Mouse (Mus musculus) inflammation-experienced regulatory T-cells, adult 6 months (primary cell): ENCODE measurements around the gene Castor1. TPM values are rescaled to one million over a fixed set of nuclear protein-coding genes. Genes with fewer than 3 reads are reported as not detected.
"Not testable (repeated sequence)": the region's sequence is repeated elsewhere in the genome, so short reads cannot be mapped to it uniquely, and the experiment has no call there.

Source experiments
- ATAC-seq: one replicate; pipeline ENCODE4 v1.8.0; 2017
- polyA plus RNA-seq, 3 experiments: library from polyadenylated mRNA; unstranded; fragments of 100-300 nt; shearing (Covaris generic); gene quantifications; one replicate each; pipeline ENCODE4 v1.2.1; 2017

Gene Castor1
- 10 to 100 TPM; 25.7 to 42.0 (median 37.8) TPM for polyA plus RNA-seq

- ATAC-seq, result peak; percentile 91
These were observed at the start of gene Castor1 for GRCm38 (mm10) chr11:4217914-4218629. TSS of gene Castor1 (plus strand) at chr11:4218225.

GRCm38 (mm10) chr11:4174586-4174985, 43.4 kb upstream of the Castor1 start:
- ATAC-seq, result no peak

- ATAC-seq, result no peak
These were observed 40.3 kb upstream of the Castor1 start for GRCm38 (mm10) chr11:4177716-4178115.

- no peak for ATAC-seq
These were observed 36.0 kb upstream of the Castor1 start for GRCm38 (mm10) chr11:4182061-4182460.

- ATAC-seq, result no peak
These were observed 34.5 kb upstream of the Castor1 start for GRCm38 (mm10) chr11:4183511-4183910.

- no peak for ATAC-seq
These were observed 33.6 kb upstream of the Castor1 start for GRCm38 (mm10) chr11:4184251-4184952.

GRCm38 (mm10) chr11:4185480-4185879, 32.5 kb upstream of the Castor1 start:
- ATAC-seq, result not testable (repeated sequence)

- peak; percentile 98 for ATAC-seq
These were observed 31.3 kb upstream of the Castor1 start, which contains the start of gene Tbc1d10a for GRCm38 (mm10) chr11:4186486-4187317. TSS of gene Tbc1d10a (plus strand) at chr11:4186789.

- ATAC-seq, result no peak
These were observed 30.7 kb upstream of the Castor1 start for GRCm38 (mm10) chr11:4187318-4187700.

- no peak for ATAC-seq
These were observed 28.8 kb upstream of the Castor1 start for GRCm38 (mm10) chr11:4189182-4189581.

GRCm38 (mm10) chr11:4190677-4191076, 27.3 kb upstream of the Castor1 start:
- no peak for ATAC-seq

- ATAC-seq, result no peak
These were observed 25.3 kb upstream of the Castor1 start for GRCm38 (mm10) chr11:4192757-4193156.

GRCm38 (mm10) chr11:4193420-4193819, 24.6 kb upstream of the Castor1 start:
- no peak for ATAC-seq

GRCm38 (mm10) chr11:4195597-4196031, 22.4 kb upstream of the Castor1 start:
- peak; percentile 76 for ATAC-seq

- ATAC-seq, result no peak
These were observed 21.4 kb upstream of the Castor1 start for GRCm38 (mm10) chr11:4196636-4197035.

- no peak for ATAC-seq
These were observed 20.3 kb upstream of the Castor1 start for GRCm38 (mm10) chr11:4197691-4198090.

- no peak for ATAC-seq
These were observed 15.9 kb upstream of the Castor1 start for GRCm38 (mm10) chr11:4201981-4202700.

GRCm38 (mm10) chr11:4202995-4203704, 14.9 kb upstream of the Castor1 start:
- peak; percentile 67 for ATAC-seq

GRCm38 (mm10) chr11:4203705-4204074, 14.3 kb upstream of the Castor1 start:
- peak; percentile 57 for ATAC-seq

GRCm38 (mm10) chr11:4205097-4205655, 12.8 kb upstream of the Castor1 start:
- ATAC-seq, result no peak

- ATAC-seq, result peak; percentile 15
These were observed 12.1 kb upstream of the Castor1 start for GRCm38 (mm10) chr11:4205951-4206350.
